Mouse (Mus musculus) ES-E14 (cell line): ENCODE data around the gene Hspa2. TPM values are rescaled to one million over a fixed set of nuclear protein-coding genes. Genes with fewer than 3 reads are reported as not detected.

Source experiments
- DNase-seq: peaks from one replicate; pipeline ENCODE4 v3.0.0-alpha.2; 2013; ENCODE audit warnings: low read depth, low spot score
- H3K27ac ChIP-seq: 2 replicates; pipeline ENCODE4 v1.5.1; 2012; ENCODE audit warnings: low read depth, mild to moderate bottlenecking, low read length, moderate library complexity, mixed read lengths; ENCODE audit not compliant: poor library complexity, insufficient read depth, severe bottlenecking
- H3K36me3 ChIP-seq: 2 replicates; pipeline ENCODE4 v1.6.1; 2012; ENCODE audit warnings: mild to moderate bottlenecking, low read length, moderate library complexity, mixed read lengths; ENCODE audit not compliant: control insufficient read depth, poor library complexity, insufficient read depth, severe bottlenecking
- H3K4me1 ChIP-seq, 2 experiments: fragments of 150-350 bp in 1 of 2; sonication (generic) in 1 of 2; 2 replicates each; pipeline ENCODE4 v1.6.1; 2012; ENCODE audit warnings: low read length in 2 of 2, mild to moderate bottlenecking in 1 of 2, mixed read lengths in 1 of 2; ENCODE audit not compliant: control insufficient read depth in 2 of 2, insufficient read depth in 2 of 2, poor library complexity in 1 of 2
- H3K4me3 ChIP-seq, 2 experiments: fragments of 150-350 bp in 1 of 2; sonication (generic) in 1 of 2; 2 replicates each; pipeline ENCODE4 v1.5.1; 2012; ENCODE audit warnings: low read length in 2 of 2, low read depth in 1 of 2, mild to moderate bottlenecking in 1 of 2, mixed read lengths in 1 of 2; ENCODE audit not compliant: insufficient read depth in 1 of 2, poor library complexity in 1 of 2, severe bottlenecking in 1 of 2
- H3K9ac ChIP-seq: 2 replicates; pipeline ENCODE4 v1.6.1; 2012; ENCODE audit warnings: low read depth, mild to moderate bottlenecking, low read length, mixed read lengths; ENCODE audit not compliant: poor library complexity, insufficient read depth, severe bottlenecking
- H3K9me3 ChIP-seq: fragments of 150-350 bp; sonication (generic); 2 replicates; pipeline ENCODE4 v1.6.1; 2012; ENCODE audit warnings: low read depth, mild to moderate bottlenecking, low read length; ENCODE audit not compliant: control insufficient read depth, insufficient read depth
- CHD2 ChIP-seq: IDR thresholded peaks from 2 replicates; pipeline ENCODE4 v1.6.1; 2014; ENCODE audit warnings: mild to moderate bottlenecking, low read depth, low read length, inconsistent platforms
- HCFC1 ChIP-seq: IDR thresholded peaks from 2 replicates; pipeline ENCODE4 v1.6.1; 2012; ENCODE audit warnings: low read length, inconsistent platforms, borderline replicate concordance; ENCODE audit not compliant: insufficient read depth
- MAFK ChIP-seq: IDR thresholded peaks from 2 replicates; pipeline ENCODE4 v1.6.1; 2014; ENCODE audit warnings: mild to moderate bottlenecking, low read depth, low read length, inconsistent platforms; ENCODE audit not compliant: insufficient read depth
- ZC3H11A ChIP-seq: IDR thresholded peaks from 2 replicates; pipeline ENCODE4 v1.6.1; 2012; ENCODE audit warnings: low read depth, mild to moderate bottlenecking, inconsistent platforms, low read length, borderline replicate concordance
- ZNF384 ChIP-seq: IDR thresholded peaks from 2 replicates; pipeline ENCODE4 v1.6.1; 2012; ENCODE audit warnings: low read depth, low read length, inconsistent platforms
- in situ Hi-C, 2 experiments: fragments of 600-800 bp; cut with MboI; formaldehyde crosslinking; loops; one replicate each; pipeline ENCODE4 v1.15.1; 2025; ENCODE audit warnings: low sequenced_read_pairs in 2 of 2, inconsistent platforms in 1 of 2; ENCODE audit not compliant: unreplicated experiment in 2 of 2
- total RNA-seq: library from RNA; depleted of rRNA; stranded (reverse); fragments of 300-350 nt; gene quantifications from 2 replicates; pipeline ENCODE4 v1.2.3, GENCODE M21; 2012

The Hspa2 gene
- total RNA-seq, 1 experiment = 9.2 TPM

GRCm38 (mm10) chr12:76407184-76407583 lies 3.2 kb downstream of the Hspa2 start:
- Histone ChIP-seq H3K4me1 (peaks cover 2 to 13% of the 10 kb centered on the region in 2 experiments; a peak in 2 of 4 replicates), H3K9ac (no peak overlapping the region), H3K4me3 (no peak overlapping the region), H3K27ac (no peak overlapping the region), H3K9me3 (no peaks in the 10 kb centered on the region), H3K36me3 (no peaks in the 10 kb centered on the region)
- TF ChIP-seq ZC3H11A (no peak), MAFK (no peak), HCFC1 (no peak), ZNF384 (no peak), CHD2 (no peak)
- in situ Hi-C loops = no loop called here
- no peak for DNase-seq

- H3K9ac ChIP-seq = no peak overlapping the region
- in situ Hi-C loops = no loop called here
- no peak overlapping the region for H3K27ac ChIP-seq
- no peak for TF ChIP-seq CHD2
- no peak for TF ChIP-seq ZC3H11A
- no peak for TF ChIP-seq MAFK
- no peak for TF ChIP-seq ZNF384
- no peak for TF ChIP-seq HCFC1
- no peaks in the 10 kb centered on the region for H3K36me3 ChIP-seq
- DNase-seq = no peak
- no peaks in the 10 kb centered on the region for H3K9me3 ChIP-seq
- H3K4me3 ChIP-seq = no peak overlapping the region
- H3K4me1 ChIP-seq = peaks cover 2 to 10% of the 10 kb centered on the region in 2 experiments; a peak in 2 of 4 replicates
Measured at GRCm38 (mm10) chr12:76409166-76409565, 5.2 kb downstream of the Hspa2 start.

- in situ Hi-C loops = no loop called here
- no peaks in the 10 kb centered on the region for H3K9me3 ChIP-seq
Measured at GRCm38 (mm10) chr12:76415383-76416010, 11.5 kb downstream of the Hspa2 start.

GRCm38 (mm10) chr12:76417433-76417854 lies 13.5 kb downstream of the Hspa2 start, which contains the start of gene Ppp1r36:
Gene Ppp1r36, plus strand, starts transcription at chr12:76417538.
- Histone ChIP-seq H3K4me3 (peak within 1 kb of the TSS; percentile 57), H3K27ac (no peak within 1 kb of the TSS), H3K9me3 (no peaks in the 10 kb centered on the region), H3K9ac (peak within 1 kb of the TSS; percentile 35; the same call in 1 of the 2 replicates), H3K4me1 (no peaks in the 10 kb centered on the region), H3K36me3 (no peaks in the 10 kb centered on the region)
- in situ Hi-C loops = no loop called here
- DNase-seq = no peak
- TF ChIP-seq CHD2 = no peak
- TF ChIP-seq MAFK = no peak
- TF ChIP-seq ZNF384 = no peak
- TF ChIP-seq HCFC1 = no peak
- no peak for TF ChIP-seq ZC3H11A

More at GRCm38 (mm10) chr12:76415383-76416010, 11.5 kb downstream of the Hspa2 start:
- H3K9ac ChIP-seq = no peak overlapping the region
- no peak overlapping the region for H3K4me3 ChIP-seq
- TF ChIP-seq HCFC1 (no peak), ZNF384 (no peak), MAFK (no peak), CHD2 (no peak)
- H3K4me1 ChIP-seq = no peaks in the 10 kb centered on the region
- H3K36me3 ChIP-seq = no peaks in the 10 kb centered on the region
- H3K27ac ChIP-seq = no peak overlapping the region
- no peak for DNase-seq
